ENCODE assay signal across 27 mouse cellular contexts in genomic region chr6:55410977-55411376, GRCm38 (mm10). TPM values are rescaled to one million over a fixed set of nuclear protein-coding genes. Genes with fewer than 3 reads are reported as not detected.
DNase-seq lines count a peak whose midpoint lies in the region; ATAC-seq and TF ChIP-seq lines count a peak whose summit lies in the region.
"Had no signal": no experiment of that assay in that cellular context is flagged by ENCODE, and none has a peak within 500 bp of the region (broad histone marks: within the 10 kb centered on the region; RNA-seq: fewer than 3 reads in every experiment).

No protein-coding gene starts in this region.

- no peak for TF ChIP-seq CTCF in stomach, postnatal 0 days (IDR thresholded peaks at IDR 0.05; ENCODE audit: low read depth)

- no peaks in the 10 kb centered on the region for H3K27me3 ChIP-seq in kidney, embryonic 16.5 days (ENCODE audit: insufficient read depth, low read length)
- H3K27me3 ChIP-seq in stomach, embryonic 14.5 days (ENCODE audit: control insufficient read depth, insufficient read depth, low read length): no peaks in the 10 kb centered on the region
- no peaks in the 10 kb centered on the region for H3K27me3 ChIP-seq in stomach, postnatal 0 days (ENCODE audit: control insufficient read depth, insufficient read depth, low read length)
- H3K27me3 ChIP-seq: embryonic facial prominence, embryonic 15.5 days; limb, embryonic 13.5 days; Patski had no signal

- no peak overlapping the region for H3K4me2 ChIP-seq in kidney, embryonic 16.5 days (replicated peaks; ENCODE audit: low read depth, low read length)
- H3K4me2 ChIP-seq in stomach, embryonic 14.5 days (replicated peaks; ENCODE audit: low read depth, low read length): no peak overlapping the region
- H3K4me2 ChIP-seq in stomach, postnatal 0 days (replicated peaks; ENCODE audit: low read depth): no peak overlapping the region
- H3K4me2 ChIP-seq: embryonic facial prominence, embryonic 15.5 days; limb, embryonic 13.5 days; midbrain, embryonic 12.5 days had no signal

- no peaks in the 10 kb centered on the region for H3K36me3 ChIP-seq in kidney, embryonic 16.5 days (ENCODE audit: insufficient read depth, low read length)
- no peaks in the 10 kb centered on the region for H3K36me3 ChIP-seq in stomach, embryonic 14.5 days (ENCODE audit: control insufficient read depth, insufficient read depth, low read length)
- no peaks in the 10 kb centered on the region for H3K36me3 ChIP-seq in stomach, postnatal 0 days (ENCODE audit: control insufficient read depth, insufficient read depth, low read length)
- H3K36me3 ChIP-seq: embryonic facial prominence, embryonic 15.5 days; forebrain, embryonic 10.5 days; limb, embryonic 13.5 days; midbrain, embryonic 12.5 days had no signal

- ATAC-seq in kidney, embryonic 16.5 days (ENCODE audit: low FRiP score, low TSS enrichment): peak; percentile 47; the same call in 1 of the 2 replicates
- peak; percentile 42; the same call in 1 of the 2 replicates for ATAC-seq in stomach, embryonic 14.5 days (ENCODE audit: insufficient number of reproducible peaks, insufficient read depth, low FRiP score, low read depth)
- ATAC-seq in stomach, postnatal 0 days (ENCODE audit: low FRiP score, low TSS enrichment): no peak
- ATAC-seq: hindbrain, postnatal 0 days; Patski had no signal

- 0 out of 2 replicates have a peak overlapping the region, but pooled peaks have one; percentile 29 for H3K27ac ChIP-seq in kidney, embryonic 16.5 days (ENCODE audit: low read length)
- no peak overlapping the region for H3K27ac ChIP-seq in stomach, embryonic 14.5 days (ENCODE audit: low read length)
- no peak overlapping the region for H3K27ac ChIP-seq in stomach, postnatal 0 days (replicated peaks)
- H3K27ac ChIP-seq: embryonic facial prominence, embryonic 15.5 days; forebrain, embryonic 10.5 days; hindbrain, postnatal 0 days; limb, embryonic 13.5 days; midbrain, embryonic 12.5 days had no signal

- intact Hi-C loops in gastrocnemius, postnatal 36 days (cut with DNase I): no loop called here

- no peak for TF ChIP-seq EP300 in stomach, postnatal 0 days (optimal IDR thresholded peaks at IDR 0.05)

- no peaks in the 10 kb centered on the region for H3K9me3 ChIP-seq in kidney, embryonic 16.5 days (ENCODE audit: low read length)
- no peaks in the 10 kb centered on the region for H3K9me3 ChIP-seq in stomach, embryonic 14.5 days (ENCODE audit: control insufficient read depth, low read depth, low read length)
- no peaks in the 10 kb centered on the region for H3K9me3 ChIP-seq in stomach, postnatal 0 days (ENCODE audit: control insufficient read depth, low read length)
- H3K9me3 ChIP-seq: embryonic facial prominence, embryonic 15.5 days; forebrain, embryonic 10.5 days; limb, embryonic 13.5 days; midbrain, embryonic 12.5 days had no signal

- peaks cover 12% of the 10 kb centered on the region; the same call in 1 of the 2 replicates for H3K4me1 ChIP-seq in kidney, embryonic 16.5 days (ENCODE audit: insufficient read depth, low read length)
- peaks cover 9% of the 10 kb centered on the region; the same call in 1 of the 2 replicates for H3K4me1 ChIP-seq in stomach, embryonic 14.5 days (ENCODE audit: control insufficient read depth, insufficient read depth, low read length)
- no peaks in the 10 kb centered on the region for H3K4me1 ChIP-seq in stomach, postnatal 0 days (replicated peaks; ENCODE audit: control insufficient read depth, insufficient read depth)
- H3K4me1 ChIP-seq: embryonic facial prominence, embryonic 15.5 days had no signal

- 69% methylated on average over 5 of the region's 5 CpGs for WGBS in kidney, embryonic 16.5 days
- 66% methylated on average over 5 of the region's 5 CpGs for WGBS in stomach, embryonic 14.5 days
- WGBS in stomach, postnatal 0 days: 56% methylated on average over 5 of the region's 5 CpGs

- peak; percentile 34 for DNase-seq in gastrocnemius, postnatal 25 days
- DNase-seq in gastrocnemius, postnatal 36 days: no peak
- no peak for DNase-seq in kidney, postnatal 10 days
- no peak for DNase-seq in stomach, postnatal 0 days (ENCODE audit: low spot score)
- peak; percentile 58 for DNase-seq in skeletal muscle tissue, adult 2 months (ENCODE audit: low read depth, low spot score)
- DNase-seq in cerebellum, postnatal 4 days (ENCODE audit: low spot score in 2 of 2): no peak
- DNase-seq: cerebellum, adult 9-11 months; embryo, embryonic 11 days; kidney, adult 8-10 months; right cerebral cortex, postnatal 25 days; thymus, postnatal 25 days had no signal

- H3K9ac ChIP-seq in kidney, embryonic 16.5 days (replicated peaks; ENCODE audit: low read length): no peak overlapping the region
- H3K9ac ChIP-seq in stomach, embryonic 14.5 days (replicated peaks; ENCODE audit: low read depth, low read length): no peak overlapping the region
- H3K9ac ChIP-seq in stomach, postnatal 0 days (ENCODE audit: low read length): no peak overlapping the region
- H3K9ac ChIP-seq: embryonic facial prominence, embryonic 15.5 days; limb, embryonic 13.5 days; midbrain, embryonic 12.5 days had no signal

- H3K4me3 ChIP-seq in kidney, embryonic 16.5 days (ENCODE audit: low read length): no peak overlapping the region
- no peak overlapping the region for H3K4me3 ChIP-seq in stomach, embryonic 14.5 days (ENCODE audit: low read depth, low read length)
- H3K4me3 ChIP-seq in stomach, postnatal 0 days (ENCODE audit: low read depth, low read length): no peak overlapping the region
- H3K4me3 ChIP-seq: embryonic facial prominence, embryonic 15.5 days; forebrain, embryonic 10.5 days; limb, embryonic 13.5 days; midbrain, embryonic 12.5 days had no signal

RNA-seq across cellular contexts. Expression of gene Ghrhr, which starts 34.9 kb away (rescaled TPM):
- total RNA-seq in gastrocnemius, postnatal 25 days (2021): not detected
- not detected for total RNA-seq in gastrocnemius, postnatal 36 days (2021)
- 0.17 and 0.18 TPM in 2 replicates for polyA plus RNA-seq in kidney, embryonic 16.5 days (2015; fragmentation: Nextera tagmentation; extraction: Ambion mirVana)
- polyA plus RNA-seq in stomach, embryonic 14.5 days (2014; fragmentation: Nextera tagmentation; extraction: Ambion mirVana): not detected in 2 replicates
- polyA plus RNA-seq in stomach, postnatal 0 days (2015; fragmentation: Nextera tagmentation; extraction: Ambion mirVana): not detected in 2 replicates
- total RNA-seq: adrenal gland, postnatal 4 days; hindbrain, postnatal 0 days; layer of hippocampus, postnatal 10 days; left cerebral cortex, postnatal 10 days had no signal
- polyA plus RNA-seq: C2C12; embryonic facial prominence, embryonic 15.5 days; forebrain, embryonic 10.5 days; heart, embryonic 14.5 days; hindbrain, postnatal 0 days; limb, embryonic 13.5 days; liver, embryonic 16.5 days; midbrain, embryonic 12.5 days; neural tube, embryonic 14.5 days; testis, adult 2 months had no signal

RNA-seq across cellular contexts. Expression of gene Adcyap1r1, which starts 40.8 kb away (rescaled TPM):
- 1 to 10 TPM; 1.2 to 2.8 TPM for total RNA-seq in gastrocnemius, postnatal 25 days (2021)
- total RNA-seq in gastrocnemius, postnatal 36 days (2021): 1 to 10 TPM in 1 of 2 experiments, under 1 TPM in 1; 0.86 to 1.6 TPM
- 2.5 and 2.7 TPM in 2 replicates for polyA plus RNA-seq in kidney, embryonic 16.5 days (2015; fragmentation: Nextera tagmentation; extraction: Ambion mirVana)
- 13.3 and 13.8 TPM in 2 replicates for polyA plus RNA-seq in stomach, embryonic 14.5 days (2014; fragmentation: Nextera tagmentation; extraction: Ambion mirVana)
- polyA plus RNA-seq in stomach, postnatal 0 days (2015; fragmentation: Nextera tagmentation; extraction: Ambion mirVana): 5.4 and 5.5 TPM in 2 replicates

Comparison
In these comparisons a context has a peak if more than half of its experiments do, and no peak if none do; other contexts are left out.
1. DNase-seq: peak in gastrocnemius, postnatal 25 days (single experiment) and skeletal muscle tissue, adult 2 months (single experiment); none in gastrocnemius, postnatal 36 days (0 of 2), kidney, postnatal 10 days (single experiment), stomach, postnatal 0 days (single experiment) and cerebellum, postnatal 4 days (0 of 2).